Mouse (Mus musculus) gastrocnemius, postnatal 14 days (tissue): Measurements from ENCODE around the gene Klhl18. TPM values are rescaled to one million over a fixed set of nuclear protein-coding genes. Genes with fewer than 3 reads are reported as not detected.

Source experiments
- DNase-seq: peaks from one replicate; pipeline ENCODE4 v3.0.0; 2021; ENCODE audit warnings: mixed read lengths
- intact Hi-C: fragments of 180-260 bp; cut with DNase I; formaldehyde crosslinking; loops from one replicate; pipeline ENCODE4 v1.15.1; 2025; ENCODE audit warnings: low total_unique reads
- long read RNA-seq, 2 experiments: library from polyadenylated mRNA; stranded (forward); transcript quantifications; one replicate each; pipeline ENCODE4 v2.0.0; 2021
- total RNA-seq, 2 experiments: library from RNA; stranded (reverse); gene quantifications; 2 replicates each; pipeline ENCODE4 v1.2.3; 2021

The Klhl18 gene
- 1 to 10 TPM; 6.6 to 8.4 TPM for total RNA-seq
- long read RNA-seq, experiment 1, full-length matches to known transcripts = 1 of 1 reads
- long read RNA-seq, experiment 1, partial matches to known transcripts = 0 of 1 reads
- long read RNA-seq, experiment 1, other reads (novel, unspliced or antisense) = 0 of 1 reads
- long read RNA-seq, experiment 2, full-length matches to known transcripts = 2 of 4 reads
- long read RNA-seq, experiment 2, partial matches to known transcripts = 0 of 4 reads
- long read RNA-seq, experiment 2, other reads (novel, unspliced or antisense) = 2 of 4 reads

DNA sequence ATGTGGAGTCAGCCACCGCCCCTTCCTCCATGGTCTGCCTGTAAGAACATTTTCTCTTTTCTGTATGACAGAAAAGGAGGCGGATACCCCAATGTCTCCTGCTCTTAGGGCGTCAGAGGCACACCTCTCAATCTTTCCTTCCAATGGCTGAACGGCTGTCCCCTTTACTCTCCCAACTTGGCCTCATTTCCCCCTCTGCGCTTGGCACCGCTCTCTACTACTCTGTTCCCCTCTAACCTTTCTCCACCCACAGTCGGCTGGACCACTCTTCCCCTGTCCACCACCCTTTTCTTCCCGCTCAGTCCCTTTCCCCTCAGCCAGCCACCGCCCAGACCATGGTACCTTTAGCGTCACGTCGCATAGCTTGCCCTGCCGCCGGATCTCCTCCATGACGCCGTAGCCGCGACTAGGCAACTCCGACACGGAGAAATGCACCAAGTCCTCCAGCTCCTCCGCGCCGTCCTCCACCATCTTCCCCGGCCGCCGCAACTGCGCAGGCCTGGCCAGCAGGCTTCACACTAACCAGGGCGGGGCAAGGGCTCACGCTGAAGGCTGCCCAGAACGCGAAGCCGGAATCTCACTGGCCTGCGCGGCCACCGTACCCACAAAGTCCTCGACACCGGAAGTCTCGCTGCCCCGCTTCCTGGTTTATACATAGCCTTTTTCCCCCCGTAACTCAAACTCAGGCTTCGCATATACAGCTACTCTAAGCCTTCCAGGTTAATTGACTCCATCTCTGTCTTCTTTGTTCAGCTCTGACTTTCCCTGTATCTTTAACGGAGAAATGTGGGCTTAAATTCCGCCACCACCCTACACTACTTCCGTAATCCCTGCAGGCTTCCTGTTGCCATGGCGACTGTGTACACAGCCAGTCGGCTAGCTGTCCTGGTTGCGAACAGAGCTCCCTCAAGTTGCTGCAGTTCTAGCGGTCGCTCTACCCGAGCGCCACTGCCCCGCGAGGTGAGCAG, at the start of gene Klhl18, which contains the start of gene Kif9:
TSS of gene Klhl18 (minus strand) at position 571 of the 968 bp plus-strand sequence.
TSS of gene Kif9 (plus strand) at position 835 of the 968 bp plus-strand sequence.
- DNase-seq = peak; percentile 97
- intact Hi-C loops = loop anchor here (10.0 kb wide), 1 partner anchor 58 kb away; the partner anchor contains the start of gene Setd2

DNA sequence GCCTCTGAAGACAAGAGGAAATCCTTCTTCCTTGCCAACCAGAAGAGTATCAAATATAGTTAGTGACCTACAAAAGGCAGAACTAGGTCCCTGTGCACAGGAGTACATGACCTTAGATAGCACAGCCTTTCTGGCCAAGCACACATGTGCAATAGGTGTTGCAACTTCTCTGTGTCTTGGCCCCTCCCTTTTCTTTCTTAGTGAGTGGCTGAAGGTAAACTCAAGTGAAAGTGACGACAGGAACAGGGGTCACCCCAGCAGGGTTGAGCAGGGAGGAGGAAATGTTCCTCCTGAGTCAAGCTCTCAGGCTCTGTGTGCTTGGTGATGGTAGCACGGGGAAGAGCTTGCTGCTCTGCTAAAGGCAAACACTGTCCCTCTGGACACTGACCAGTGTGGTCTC, 49.2 kb upstream of the Klhl18 start:
- DNase-seq = no peak
- intact Hi-C loops = no loop called here

DNA sequence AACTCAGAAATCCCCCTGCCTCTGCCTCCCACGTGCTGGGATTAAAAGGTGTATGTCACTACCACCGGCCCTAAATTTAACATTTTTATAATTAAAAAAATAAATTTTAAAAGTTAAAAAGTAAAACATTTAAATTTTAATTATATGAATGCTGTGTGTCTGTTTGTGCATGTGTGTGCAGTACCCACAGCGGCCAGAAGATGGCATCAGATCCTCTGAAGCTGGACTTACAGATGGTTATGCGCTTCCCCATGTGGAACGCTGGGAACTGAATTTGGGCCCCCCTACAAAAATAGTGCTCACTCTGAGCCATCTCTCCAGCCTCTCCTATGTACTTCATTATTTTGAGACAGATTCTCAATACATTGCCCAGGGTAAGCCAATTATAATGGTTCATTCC, 14.4 kb upstream of the Klhl18 start:
- intact Hi-C loops = no loop called here
- no peak for DNase-seq

DNA sequence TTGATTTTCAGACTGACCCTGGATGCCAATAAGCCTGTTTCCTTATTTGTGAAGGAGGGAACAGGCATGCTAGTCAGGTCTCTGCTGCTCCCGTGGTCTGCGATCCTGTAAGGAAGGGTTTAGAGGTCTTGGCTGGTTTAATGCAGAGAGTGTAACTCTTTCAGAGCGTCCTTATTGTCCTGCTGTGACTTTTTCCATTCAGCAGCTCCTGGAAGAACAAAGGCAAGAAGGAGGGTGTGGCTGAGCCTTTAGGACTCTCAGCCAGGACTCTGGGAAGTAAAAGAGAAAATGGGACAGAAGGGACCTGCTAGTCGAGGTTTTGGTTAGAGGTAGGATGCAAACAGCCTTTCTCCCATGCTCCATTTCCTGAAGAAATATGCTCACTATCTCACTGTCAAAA, 12.3 kb upstream of the Klhl18 start:
- intact Hi-C loops = no loop called here
- no peak for DNase-seq

DNA sequence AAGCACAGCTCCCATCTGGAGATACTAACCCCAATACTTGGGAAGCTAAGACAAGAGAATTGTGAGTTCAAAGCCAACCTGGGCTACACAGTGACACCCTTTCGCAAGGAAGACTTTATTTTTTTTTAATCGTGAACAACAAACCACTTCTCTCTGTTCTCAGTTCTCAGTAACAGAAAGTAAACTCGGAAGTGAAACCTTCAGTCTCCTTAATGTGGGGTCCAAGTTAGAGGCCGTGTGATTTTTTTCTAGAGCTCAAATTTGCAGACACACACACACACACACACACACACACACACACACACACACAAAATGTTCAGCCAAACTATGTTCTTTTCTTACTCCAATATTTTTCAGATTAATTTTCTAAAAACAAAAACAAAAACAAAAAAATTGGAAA, 2.1 kb upstream of the Klhl18 start:
- intact Hi-C loops = loop anchor here (10.0 kb wide), 1 partner anchor 56 kb away; the partner anchor contains the start of gene Setd2
- DNase-seq = no peak

DNA sequence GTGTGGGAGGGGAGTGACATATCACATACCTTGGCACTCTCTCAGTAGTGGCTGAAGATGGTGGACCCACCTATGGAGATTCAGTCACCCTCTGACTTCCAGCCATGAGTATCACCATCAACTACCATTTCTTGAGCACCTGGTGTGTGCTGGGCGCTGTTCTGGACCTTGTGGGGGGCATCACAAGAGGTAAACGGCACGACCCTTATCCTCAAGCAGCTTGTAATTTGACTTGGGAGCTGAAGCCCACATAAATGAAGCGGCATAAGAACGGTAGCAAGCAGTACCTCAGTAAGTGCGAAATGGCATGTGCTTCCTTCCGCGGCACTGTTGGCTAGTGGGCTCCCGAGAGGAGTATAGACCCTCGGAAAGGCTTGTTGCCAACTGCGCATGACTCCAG, 1.5 kb upstream of the Klhl18 start:
- DNase-seq = no peak
- intact Hi-C loops = loop anchor here (10.0 kb wide), 1 partner anchor 57 kb away; the partner anchor contains the start of gene Setd2

DNA sequence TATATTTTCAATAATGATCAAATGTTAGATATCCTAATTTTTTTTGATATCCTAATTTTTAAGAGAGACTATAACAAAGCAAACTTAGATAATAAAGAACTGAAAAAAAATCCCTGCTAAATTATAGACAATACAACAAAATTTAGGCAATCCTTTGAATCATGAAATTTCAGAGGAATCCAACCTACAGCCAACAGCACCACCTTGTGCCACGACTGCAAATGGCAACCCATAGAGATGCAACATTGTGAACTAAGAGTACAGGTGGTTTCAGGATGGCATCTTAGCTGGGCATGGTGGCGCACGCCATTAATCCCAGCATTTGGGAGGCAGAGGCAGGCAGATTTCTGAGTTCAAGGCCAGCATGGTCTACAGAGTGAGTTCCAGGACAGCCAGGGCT, 10.3 kb downstream of the Klhl18 start:
- intact Hi-C loops = no loop called here
- DNase-seq = no peak

DNA sequence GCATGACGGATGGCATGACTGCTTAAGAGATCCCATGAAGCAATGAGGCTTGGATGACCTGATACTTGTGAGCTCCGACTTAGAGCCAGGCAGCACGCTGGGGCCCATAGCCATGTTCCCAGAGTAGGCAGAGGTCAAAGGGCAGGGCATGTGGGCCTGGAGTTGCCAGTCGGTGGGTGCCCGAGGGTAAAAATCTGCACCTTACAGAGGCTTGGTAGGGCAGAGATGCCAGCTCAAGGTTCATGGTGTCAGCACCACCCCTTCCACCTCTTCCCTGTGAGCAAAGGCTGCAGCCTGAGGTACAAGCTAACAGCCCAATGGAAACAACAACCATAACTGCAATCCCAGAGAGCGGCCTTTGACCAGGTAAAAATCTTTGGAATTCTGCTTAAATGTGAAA, 11.2 kb downstream of the Klhl18 start:
- intact Hi-C loops = no loop called here
- no peak for DNase-seq

DNA sequence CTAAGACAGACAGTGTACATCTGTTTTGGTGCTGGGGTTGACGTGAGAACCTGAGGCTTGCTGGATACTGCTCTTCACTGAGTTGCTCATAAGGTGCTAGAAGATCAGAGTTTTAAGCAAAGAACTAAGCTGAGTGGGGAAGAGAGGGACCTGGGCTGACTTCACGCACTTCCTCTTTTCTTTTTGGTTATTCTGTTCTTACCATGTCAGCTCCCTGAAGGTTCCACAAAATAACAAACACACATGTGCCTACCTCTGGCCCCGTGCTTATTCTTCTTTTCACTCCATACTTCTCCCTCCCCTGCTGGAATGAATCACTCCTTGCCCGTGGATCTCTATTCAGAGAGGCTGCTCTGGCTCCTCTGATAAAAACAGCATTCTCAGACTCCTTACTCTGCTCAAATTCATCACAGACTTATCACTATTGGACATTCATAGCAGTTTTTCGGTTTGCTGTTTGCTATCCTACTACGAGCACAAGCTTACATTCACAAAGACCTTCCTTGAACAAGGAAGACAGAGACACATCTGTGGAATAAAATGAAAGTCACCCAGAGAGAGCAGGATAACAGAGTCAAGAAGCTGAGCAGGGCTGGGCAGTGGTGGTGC, 12.4 kb downstream of the Klhl18 start:
- intact Hi-C loops = no loop called here
- no peak for DNase-seq

DNA sequence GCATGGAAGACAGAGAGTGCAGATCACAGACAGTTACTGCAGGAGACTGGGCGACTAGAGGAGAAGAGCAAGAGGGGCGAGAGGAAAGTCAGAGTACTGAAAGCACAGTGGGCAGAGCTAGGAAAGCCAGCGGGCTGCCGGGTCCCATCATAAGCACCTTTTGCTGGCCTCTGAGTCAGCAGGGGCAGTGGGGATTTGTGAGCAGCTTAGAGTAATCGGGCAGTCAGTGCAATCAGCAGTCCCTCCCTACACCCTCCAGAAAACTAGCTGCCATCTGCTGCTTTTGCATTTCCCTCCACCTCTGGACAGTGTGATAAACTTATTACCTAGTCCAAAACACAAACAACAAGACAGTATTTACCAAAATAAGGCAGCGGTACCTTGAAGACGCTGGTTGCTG, 14.2 kb downstream of the Klhl18 start:
- intact Hi-C loops = no loop called here

DNA sequence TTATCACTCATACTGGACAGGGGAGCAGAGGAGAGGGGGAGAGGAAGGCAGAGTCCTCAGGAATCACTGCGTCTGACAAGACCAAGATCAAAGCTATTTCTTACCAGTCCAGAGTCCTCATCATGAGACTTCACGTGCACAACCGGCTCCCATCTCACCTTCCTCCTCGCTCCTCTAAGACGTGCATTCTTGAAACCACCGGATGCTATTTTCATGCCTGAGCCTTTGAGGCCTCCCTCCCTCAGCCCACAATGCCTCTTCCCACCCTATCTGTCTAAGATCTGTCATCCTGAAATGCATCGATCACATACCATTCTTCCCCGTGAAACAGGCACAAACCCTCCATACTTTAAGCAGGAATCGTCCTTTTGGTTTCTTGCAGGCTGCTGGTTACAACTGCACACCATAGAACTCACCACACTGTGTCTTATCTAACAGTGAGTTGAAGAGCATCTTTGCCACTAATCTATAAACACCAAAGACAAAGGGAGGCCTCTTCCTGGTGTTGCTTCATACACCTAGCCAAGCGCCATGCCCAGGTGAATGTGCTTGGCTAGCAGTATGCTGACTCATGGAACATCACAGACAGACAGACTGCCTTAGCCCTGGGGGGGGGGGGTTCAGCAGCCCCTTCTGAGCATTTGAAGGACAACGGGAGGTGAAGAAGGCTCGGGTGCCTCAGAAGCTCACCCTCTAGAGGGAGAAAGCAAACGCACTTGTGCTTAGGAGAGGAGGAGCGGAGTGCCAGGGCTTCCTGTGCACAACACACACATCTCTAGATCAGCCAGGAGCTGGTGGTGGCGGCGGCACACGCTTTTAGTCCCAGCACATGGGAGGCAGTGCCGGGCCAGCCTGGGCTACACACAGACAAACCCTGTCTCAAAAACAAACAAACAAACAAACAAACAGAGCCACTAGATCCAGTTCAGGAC, 15.3 kb downstream of the Klhl18 start:
- no peak for DNase-seq
- intact Hi-C loops = no loop called here

More for the DNA sequence above, 14.2 kb downstream of the Klhl18 start:
- no peak for DNase-seq

DNA sequence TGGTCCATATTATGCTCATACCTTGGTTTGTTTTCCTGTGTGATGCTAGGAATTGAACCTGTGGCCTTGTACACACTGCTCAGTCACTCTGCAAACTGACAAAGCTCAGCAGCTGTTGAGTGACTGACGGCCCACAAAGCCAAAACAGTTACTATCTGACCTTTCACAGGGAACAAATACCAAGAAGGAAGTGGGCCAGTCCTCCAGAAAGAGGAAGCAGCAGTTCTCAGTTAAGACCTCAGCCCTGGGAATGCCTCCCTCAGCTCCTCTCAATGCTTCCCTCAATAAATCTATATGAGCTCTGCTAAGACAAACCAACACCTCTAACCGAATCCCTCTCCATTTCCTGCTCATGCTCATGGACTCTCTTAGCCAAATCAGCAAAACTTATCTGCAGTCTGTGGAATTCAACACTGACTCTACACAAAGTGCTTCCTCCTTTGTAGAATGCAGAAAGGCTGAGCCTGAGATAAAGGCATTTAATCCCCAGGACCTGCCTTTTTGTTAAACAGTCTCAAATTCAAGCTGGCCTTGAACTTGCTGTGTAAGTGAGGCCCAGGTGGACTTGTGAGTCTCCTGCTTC, 17.3 kb downstream of the Klhl18 start:
- intact Hi-C loops = no loop called here
- no peak for DNase-seq

DNA sequence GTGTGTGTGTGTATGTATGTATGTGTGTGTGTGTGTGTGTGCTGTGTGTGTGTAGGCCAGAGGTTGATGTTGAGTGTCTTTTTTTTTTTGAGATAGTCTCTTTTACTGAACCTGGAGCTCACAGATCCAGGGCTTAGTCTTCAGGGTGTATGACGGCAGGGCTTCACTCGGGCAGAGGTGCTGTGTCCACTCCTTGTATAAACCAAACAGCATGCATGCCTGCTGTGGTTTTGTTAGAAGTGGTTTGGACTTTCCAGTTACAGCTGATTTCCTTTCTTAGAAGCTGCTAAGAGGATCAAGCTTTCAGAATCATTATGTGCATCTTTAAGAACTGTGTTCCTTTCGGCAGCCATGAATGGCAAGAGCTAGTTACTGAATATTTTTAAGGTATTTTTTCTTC, 18.6 kb downstream of the Klhl18 start:
- intact Hi-C loops = no loop called here
- DNase-seq = no peak

DNA sequence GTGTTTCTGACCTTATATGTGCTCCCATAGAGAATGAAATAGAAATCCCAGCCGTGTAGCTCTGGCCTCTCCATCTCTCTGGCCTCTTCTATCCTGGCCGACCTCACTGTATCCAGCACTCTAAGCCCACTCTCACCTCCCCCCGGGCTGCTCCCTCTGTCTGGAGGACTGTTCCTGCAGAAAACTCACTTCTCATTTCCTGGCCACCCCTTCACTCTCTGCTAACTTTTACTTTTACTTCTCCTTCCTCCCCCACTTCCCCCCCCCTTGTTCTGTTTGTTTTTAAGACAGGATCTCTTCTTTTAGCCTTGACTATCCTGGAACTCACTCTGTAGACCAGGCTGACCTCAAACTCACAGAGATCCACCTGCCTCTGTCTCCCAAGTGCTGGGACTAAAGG, 24.0 kb downstream of the Klhl18 start:
- DNase-seq = no peak
- intact Hi-C loops = no loop called here

DNA sequence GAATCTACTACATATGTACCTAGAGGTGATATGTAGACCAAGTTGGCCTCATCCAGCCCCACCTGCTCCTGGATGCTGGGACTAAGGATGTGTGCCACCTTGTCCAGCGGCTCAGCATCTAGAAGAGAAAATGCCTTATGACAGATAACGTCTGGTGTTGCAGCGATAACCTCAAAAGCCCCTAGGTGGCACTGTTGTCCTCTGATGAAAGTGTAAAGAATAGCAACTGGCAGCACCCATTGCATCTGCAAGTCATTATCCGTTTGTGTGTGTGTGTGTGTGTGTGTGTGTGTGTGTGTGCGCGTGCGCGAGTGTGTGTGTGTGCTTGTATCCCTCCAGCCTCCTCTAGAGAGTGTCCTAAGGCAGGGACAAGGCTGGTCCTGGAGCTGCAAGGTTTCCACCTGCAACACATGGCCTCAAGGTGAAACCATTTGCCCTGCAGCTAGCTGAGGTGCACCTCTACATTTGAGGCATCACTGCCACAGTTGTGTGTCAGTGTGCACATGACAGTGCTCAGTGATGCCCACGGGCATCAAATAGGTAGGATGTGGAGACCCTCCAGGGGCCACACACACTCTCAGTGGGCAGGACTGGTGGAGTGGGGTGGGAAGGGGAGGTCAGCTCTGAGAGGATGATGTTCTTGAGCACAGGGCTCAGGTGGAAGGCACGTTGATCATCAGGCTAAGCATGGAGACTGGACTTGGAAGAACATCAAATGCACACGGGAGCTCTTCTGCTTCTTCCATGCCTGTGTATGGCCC, 27.5 kb downstream of the Klhl18 start:
- intact Hi-C loops = loop anchor here (5.0 kb wide), 1 partner anchor 183 kb away; no protein-coding TSS in a partner anchor

DNA sequence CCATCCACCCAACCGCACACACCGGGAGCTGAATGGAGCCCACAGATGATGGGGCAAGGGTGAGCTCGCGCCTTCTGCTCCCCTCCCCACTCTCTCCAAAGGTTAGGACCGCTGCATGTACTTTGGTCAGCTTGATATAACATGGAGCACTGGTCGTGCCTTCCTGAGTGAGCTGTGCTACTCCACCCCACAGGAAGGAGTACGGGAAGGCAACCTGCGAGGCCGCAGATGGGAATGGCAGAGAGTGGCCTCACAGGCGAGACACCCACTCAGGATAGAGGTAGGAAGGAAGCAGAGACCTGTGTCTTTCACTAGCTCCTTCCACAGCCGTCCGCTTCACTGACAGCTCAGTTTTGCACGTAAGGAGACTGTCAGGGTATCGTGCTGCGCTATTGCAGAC, 28.1 kb downstream of the Klhl18 start:
- intact Hi-C loops = loop anchor here (5.0 kb wide), 1 partner anchor 184 kb away; no protein-coding TSS in a partner anchor
- DNase-seq = no peak

More for the DNA sequence above, 27.5 kb downstream of the Klhl18 start:
- DNase-seq = peak; percentile 76

DNA sequence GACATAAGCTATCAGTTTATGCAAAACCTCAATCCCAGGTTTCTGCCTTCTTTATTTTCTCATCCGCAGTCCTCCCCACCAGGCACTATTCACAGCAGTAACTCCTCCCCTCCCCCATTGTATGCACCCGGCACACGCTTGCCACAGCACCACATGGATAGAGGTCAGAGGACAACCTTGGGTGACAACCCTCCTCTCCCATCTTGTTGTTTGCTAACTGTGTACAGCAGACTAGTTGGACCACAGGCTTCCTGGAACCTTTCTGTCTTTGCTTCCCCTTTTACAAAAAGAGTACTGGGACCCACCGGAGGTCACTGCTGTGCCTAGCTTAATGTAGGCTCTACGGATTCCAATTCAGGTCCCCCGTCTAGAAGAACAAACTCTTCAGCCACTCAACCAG, 35.9 kb downstream of the Klhl18 start:
- no peak for DNase-seq
- intact Hi-C loops = no loop called here

DNA sequence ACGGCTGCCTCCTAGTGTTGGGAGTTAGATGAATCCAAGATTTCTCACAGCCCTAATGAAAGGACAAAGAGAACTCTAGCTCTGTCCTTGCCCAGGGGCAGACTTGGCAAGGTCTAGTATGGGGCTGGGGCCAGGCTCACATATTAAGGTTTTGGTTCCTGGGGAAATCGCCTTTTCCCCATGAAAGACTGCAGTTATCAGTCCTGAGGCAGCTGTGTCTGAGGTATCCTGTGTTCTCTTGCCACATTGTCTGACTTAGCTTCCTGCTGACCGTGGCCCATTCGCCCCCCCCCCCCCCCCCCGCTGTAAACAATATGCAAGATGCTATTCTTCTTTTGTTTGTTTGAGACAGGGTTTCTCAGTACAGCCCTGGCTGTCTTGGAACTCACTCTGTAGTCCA, 36.4 kb downstream of the Klhl18 start:
- no peak for DNase-seq
- intact Hi-C loops = no loop called here
